Mouse (Mus musculus): ENCODE results near the gene Stox2. TPM values are rescaled to one million over a fixed set of nuclear protein-coding genes. Genes with fewer than 3 reads are reported as not detected.

Stox2 gene
- 1 to 10 TPM; 8.7 to 8.9 TPM for total RNA-seq (2021)
- long read RNA-seq, experiment 1, partial matches to known transcripts, result 0 of 4 reads
- long read RNA-seq, experiment 1, other reads (novel, unspliced or antisense), result 4 of 4 reads
- long read RNA-seq, experiment 2, result 0 reads

DNA sequence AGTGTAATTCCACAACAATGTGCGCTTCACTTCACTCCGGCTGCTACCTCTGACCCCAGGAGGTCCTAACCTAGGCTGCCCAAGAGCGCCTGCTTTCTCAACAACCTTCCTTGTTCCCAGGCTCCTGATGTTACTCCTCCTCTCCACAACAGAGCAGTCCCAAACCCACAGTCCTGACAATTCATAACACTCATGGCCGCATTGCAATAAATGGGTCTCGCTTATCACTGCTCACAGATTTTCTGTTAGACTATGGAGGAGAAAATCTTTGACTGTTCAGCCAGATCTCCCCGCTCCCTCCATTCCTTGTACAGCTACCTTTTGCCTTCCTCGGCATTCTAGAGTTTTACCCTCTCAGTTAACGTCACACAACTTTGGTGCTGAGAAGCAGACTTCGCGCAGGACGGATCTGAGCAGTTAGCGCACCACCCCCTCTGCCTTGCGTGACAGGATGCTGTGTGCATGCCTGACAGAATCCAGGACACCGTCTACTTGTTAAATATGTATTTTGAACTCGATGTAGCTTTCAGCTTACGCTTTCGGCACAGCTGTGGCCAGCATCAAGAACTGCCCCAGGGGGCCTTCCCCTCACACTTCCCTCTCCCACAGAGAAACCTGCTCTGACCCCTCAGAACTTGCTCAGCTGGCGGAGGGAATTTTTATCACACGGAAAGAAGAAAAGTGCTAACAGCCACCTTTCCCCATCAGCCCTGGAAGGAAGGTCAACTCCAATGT, at the start of gene Stox2:
Gene Stox2 (minus strand): TSS at position 51 of the 735 bp plus-strand sequence.
- no peak for DNase-seq

DNA sequence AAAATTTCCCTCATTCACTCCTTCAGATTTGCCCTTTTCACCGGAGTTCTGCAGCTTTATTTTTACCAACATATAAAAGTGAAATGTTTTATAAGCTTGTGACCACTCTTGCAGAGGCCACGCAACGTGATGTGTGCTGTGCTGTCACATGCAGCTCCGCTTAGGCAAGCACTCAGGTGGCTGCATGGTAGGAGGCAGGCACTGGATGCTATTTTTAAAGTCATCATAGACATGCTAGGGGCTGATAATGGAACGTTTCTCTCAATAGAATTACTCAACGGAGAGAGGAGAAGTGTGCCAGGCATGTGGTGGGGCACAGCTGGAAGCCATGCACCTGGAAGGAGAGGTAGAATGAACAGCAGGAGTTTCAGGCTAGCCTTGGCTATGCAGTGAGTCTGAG, 49.3 kb upstream of the Stox2 start:
- no peak for DNase-seq

DNA sequence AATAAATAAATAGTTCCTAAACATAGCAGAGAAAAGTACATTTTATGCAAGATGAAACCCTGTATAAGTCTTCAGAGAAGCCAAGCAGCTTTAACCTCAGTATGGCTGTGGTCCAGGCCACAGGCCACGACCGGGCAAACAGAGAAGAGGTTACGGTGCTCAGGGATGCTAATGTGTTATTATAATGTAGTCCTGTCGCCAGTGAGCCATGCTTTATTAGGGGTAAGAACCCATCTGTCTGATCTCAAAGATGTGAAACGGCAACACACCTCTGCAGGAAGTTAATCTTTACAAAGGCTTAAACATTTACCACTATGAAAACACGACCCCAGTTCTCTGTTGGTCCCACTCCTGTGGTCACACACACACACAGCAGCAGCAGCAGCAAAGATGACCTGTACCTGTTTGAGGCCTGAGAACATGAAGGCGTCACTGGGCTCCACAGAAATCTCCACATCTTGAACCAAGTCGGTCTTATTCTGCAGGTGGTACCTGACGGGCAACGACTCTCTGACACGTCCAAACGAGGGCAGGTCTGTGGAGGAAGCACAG, 48.5 kb upstream of the Stox2 start:
- DNase-seq, result no peak

DNA sequence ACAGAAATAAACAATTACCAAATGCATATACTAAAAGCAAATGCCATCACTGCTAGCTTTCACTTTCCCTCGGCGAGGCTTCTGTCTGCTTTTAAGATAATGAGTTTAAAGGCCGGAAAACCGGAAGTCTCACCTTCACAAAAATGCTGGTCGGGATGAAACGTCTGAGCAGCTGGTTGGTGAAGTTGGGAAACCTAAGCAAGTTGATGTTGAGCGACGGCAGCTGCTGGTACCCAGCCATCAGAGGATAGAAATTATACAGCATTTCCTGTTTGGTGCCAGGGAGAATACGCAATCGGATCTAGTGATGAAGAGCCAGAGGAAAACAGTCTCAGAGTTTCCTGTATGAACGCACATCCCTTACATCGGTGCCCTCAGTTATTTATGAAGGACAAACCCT, 46.9 kb upstream of the Stox2 start:
- DNase-seq, result no peak

DNA sequence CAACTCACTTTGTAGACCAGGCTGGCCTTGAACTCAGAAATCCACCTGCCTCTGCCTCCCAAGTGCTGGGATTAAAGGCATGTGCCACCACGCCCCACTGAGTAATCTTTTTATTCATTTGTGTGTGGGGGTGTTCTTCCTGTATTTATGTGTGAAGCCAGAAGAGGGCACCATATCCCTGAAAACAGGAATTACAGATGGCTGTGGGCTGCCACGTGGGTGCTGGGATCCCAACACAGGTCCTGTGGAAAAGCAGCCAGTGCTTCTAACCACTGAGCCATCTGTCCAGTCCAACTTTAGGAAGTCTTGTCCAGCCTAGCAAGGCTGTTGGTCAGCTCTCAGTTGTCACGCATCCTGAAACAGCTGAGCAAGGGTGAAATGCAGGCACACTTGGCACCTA, 41.1 kb upstream of the Stox2 start:
- DNase-seq, result no peak

GRCm38 (mm10) chr8:47482354-47483071, 36.4 kb upstream of the Stox2 start:
- DNase-seq, result no peak

DNA sequence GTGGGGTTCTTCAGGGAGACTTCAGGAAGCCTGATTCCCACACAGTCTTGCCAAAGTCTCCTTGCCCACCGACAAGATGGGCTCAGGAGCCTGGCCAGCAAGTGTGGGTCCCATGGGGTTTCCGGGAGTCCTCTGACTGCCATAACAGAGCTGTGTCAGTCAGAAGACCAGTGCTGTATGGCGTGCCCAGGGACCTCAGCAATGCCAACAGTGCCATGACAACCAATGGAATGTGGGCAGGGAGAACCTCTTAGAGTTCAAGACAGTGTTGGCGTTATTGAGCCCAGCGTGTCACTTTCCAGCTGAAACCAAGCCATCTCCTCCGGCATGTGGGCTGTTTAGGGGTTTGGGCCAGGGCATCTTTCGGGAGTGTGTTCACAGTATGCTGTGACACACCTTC, 33.9 kb upstream of the Stox2 start:
- no peak for DNase-seq

GRCm38 (mm10) chr8:47461650-47462049, 15.5 kb upstream of the Stox2 start:
- DNase-seq, result peak; percentile 47 to 75

DNA sequence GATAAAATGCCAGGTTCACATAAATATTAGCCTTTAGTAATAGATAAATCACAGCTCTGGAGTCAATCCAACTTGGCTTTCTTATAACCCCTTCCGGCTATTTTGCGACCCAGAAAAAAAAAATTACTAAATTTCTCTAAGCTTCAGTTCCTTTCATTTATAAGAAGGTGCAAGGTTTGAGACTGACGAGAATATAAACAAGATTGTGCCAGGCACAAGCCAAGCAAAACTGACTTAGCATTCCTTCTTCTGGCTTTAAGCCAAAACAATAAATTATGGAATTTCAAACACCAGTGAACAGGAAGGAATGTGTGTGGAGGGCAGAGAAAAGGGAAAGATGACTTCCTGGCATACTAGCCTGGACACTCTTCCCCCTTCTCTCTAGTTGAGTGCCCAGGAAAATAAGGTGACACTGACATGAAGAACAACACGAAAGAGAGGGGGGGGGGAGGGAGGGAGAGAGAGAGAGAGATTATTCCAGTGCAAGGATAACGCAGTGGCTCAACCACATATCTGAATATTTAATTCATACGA, 13.1 kb upstream of the Stox2 start:
- no peak for DNase-seq

- peak in 1 of 2 experiments; percentile 26 for DNase-seq
These were observed 12.4 kb upstream of the Stox2 start for GRCm38 (mm10) chr8:47458591-47458990.

- peak in 1 of 2 experiments; percentile 38 for DNase-seq
These were observed 3.0 kb upstream of the Stox2 start for GRCm38 (mm10) chr8:47449211-47449610.

- DNase-seq, result peak; percentile 15 to 46
These were observed 6.9 kb downstream of the Stox2 start for GRCm38 (mm10) chr8:47439271-47439670.

GRCm38 (mm10) chr8:47437976-47438375, 8.2 kb downstream of the Stox2 start:
- DNase-seq, result peak; percentile 18 to 35

DNA sequence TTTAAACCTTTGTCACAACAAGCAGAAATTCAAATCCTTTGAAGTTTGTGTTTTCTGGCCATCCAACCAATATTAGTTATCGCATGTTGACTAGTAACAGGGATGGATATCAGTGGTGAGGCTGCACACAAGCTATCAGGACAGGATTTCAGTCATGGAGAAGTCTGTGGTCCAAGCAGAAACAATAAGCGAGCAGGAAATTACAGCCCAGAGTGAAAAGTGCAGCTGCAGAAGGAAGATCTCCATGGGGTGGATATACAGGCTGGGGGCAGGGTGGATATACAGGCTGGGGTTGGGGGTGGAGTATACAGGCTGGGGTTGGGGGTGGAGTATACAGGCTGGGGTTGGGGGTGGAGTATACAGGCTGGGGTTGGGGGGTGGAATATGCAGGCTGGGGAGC, 10.3 kb downstream of the Stox2 start:
- peak in 1 of 2 experiments; percentile 6 for DNase-seq

GRCm38 (mm10) chr8:47435412-47435811, 10.8 kb downstream of the Stox2 start:
- peak in 1 of 2 experiments; percentile 25 for DNase-seq

- peak in 1 of 2 experiments; percentile 5 for DNase-seq
These were observed 14.9 kb downstream of the Stox2 start for GRCm38 (mm10) chr8:47431263-47431662.

GRCm38 (mm10) chr8:47414258-47414525, 32.0 kb downstream of the Stox2 start:
- peak in 1 of 2 experiments; percentile 25 for DNase-seq

GRCm38 (mm10) chr8:47413524-47414257, 32.5 kb downstream of the Stox2 start:
- DNase-seq, result peak; percentile 72 to 77

- peak; percentile 40 to 53 for DNase-seq
These were observed 33.3 kb downstream of the Stox2 start for GRCm38 (mm10) chr8:47412696-47413523.

- peak in 1 of 2 experiments; percentile 32 for DNase-seq
These were observed 34.0 kb downstream of the Stox2 start for GRCm38 (mm10) chr8:47411994-47412695.

DNA sequence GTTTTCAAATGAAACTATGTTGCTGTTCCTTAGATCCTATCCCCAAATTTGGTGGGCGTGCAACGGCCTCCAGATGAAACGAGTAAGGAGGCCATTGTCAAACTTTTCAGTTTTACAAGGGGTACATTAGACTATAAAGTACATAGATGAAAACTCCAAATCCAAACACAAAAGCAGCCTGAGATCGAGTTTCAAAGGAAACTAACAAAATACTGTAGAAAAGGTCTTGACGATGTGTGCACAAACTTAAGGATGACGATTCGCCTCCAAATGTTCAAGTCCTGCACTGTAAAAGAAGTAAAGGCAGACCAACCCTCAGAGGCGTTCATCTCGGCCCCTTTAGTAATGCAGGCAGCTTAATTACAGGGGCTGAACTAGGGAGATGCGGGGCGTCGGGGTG, 34.8 kb downstream of the Stox2 start:
- DNase-seq, result no peak

Measured in heart, adult 18-20 months (tissue).